Mouse (Mus musculus) CH12.LX (cell line): ENCODE data around the gene Muc3. TPM values are rescaled to one million over a fixed set of nuclear protein-coding genes. Genes with fewer than 3 reads are reported as not detected.

Experiments used
- DNase-seq: peaks from one replicate; pipeline ENCODE4 v3.0.0-alpha.2; 2013; ENCODE audit errors: extremely low read depth
- H3K27ac ChIP-seq: 2 replicates; pipeline ENCODE4 v1.5.1; 2012; ENCODE audit warnings: low read depth, mild to moderate bottlenecking, control low read depth, moderate library complexity; ENCODE audit not compliant: insufficient read depth
- H3K27me3 ChIP-seq: replicated peaks from 2 replicates; pipeline ENCODE3; 2012; ENCODE audit warnings: inconsistent platforms
- H3K36me3 ChIP-seq, 2 experiments: replicated peaks in 1 of 2; 2 replicates each; pipeline versions ENCODE3 to v1.6.1; 2012; ENCODE audit warnings: inconsistent platforms in 1 of 2, low read length in 1 of 2, mild to moderate bottlenecking in 1 of 2, mixed read lengths in 1 of 2, moderate library complexity in 1 of 2; ENCODE audit not compliant: control insufficient read depth in 1 of 2, insufficient read depth in 1 of 2
- H3K4me1 ChIP-seq, 2 experiments: 2 replicates each; pipeline ENCODE4 v1.6.1; 2012; ENCODE audit warnings: inconsistent platforms in 1 of 2, moderate library complexity in 1 of 2; ENCODE audit not compliant: insufficient read depth in 2 of 2, control insufficient read depth in 1 of 2
- H3K4me2 ChIP-seq: 2 replicates; pipeline ENCODE4 v1.6.1; 2012; ENCODE audit warnings: low read depth, mild to moderate bottlenecking, control low read depth; ENCODE audit not compliant: poor library complexity, insufficient read depth, severe bottlenecking
- H3K4me3 ChIP-seq, 3 experiments: fragments of 150-350 bp in 1 of 3; sonication (generic) in 1 of 3; replicated peaks in 1 of 3; 2 replicates each; pipeline versions ENCODE3 to v1.5.1; 2011 to 2012; ENCODE audit warnings: low read depth in 2 of 3, low read length in 2 of 3, mild to moderate bottlenecking in 2 of 3, moderate library complexity in 2 of 3, control low read depth in 1 of 3, improper control_type of control experiment in 1 of 3, inconsistent platforms in 1 of 3, mixed read lengths in 1 of 3; ENCODE audit not compliant: poor library complexity in 1 of 3
- H3K79me2 ChIP-seq: replicated peaks from 2 replicates; pipeline ENCODE4 v1.6.1; 2012; ENCODE audit warnings: mild to moderate bottlenecking, moderate library complexity; ENCODE audit not compliant: control insufficient read depth, poor library complexity, insufficient read depth, severe bottlenecking; ENCODE audit errors: extremely low read depth
- H3K9ac ChIP-seq: 2 replicates; pipeline ENCODE4 v1.6.1; 2012; ENCODE audit warnings: low read depth, mild to moderate bottlenecking, control low read depth, moderate library complexity; ENCODE audit not compliant: insufficient read depth
- H3K9me3 ChIP-seq: replicated peaks from 2 replicates; pipeline ENCODE3; 2012; ENCODE audit warnings: low read length, inconsistent platforms, mixed read lengths
- BHLHE40 ChIP-seq: IDR thresholded peaks from 2 replicates; pipeline ENCODE4 v1.6.1; 2011; ENCODE audit warnings: mild to moderate bottlenecking, low read depth, low read length, improper control_type of control experiment
- CHD1 ChIP-seq: IDR thresholded peaks from 2 replicates; pipeline ENCODE4 v1.6.1; 2012; ENCODE audit warnings: low read depth, low read length, improper control_type of control experiment, inconsistent platforms
- CHD2 ChIP-seq: IDR thresholded peaks from 2 replicates; pipeline ENCODE4 v1.6.1; 2011; ENCODE audit warnings: low read length, improper control_type of control experiment
- E2F4 ChIP-seq: IDR thresholded peaks from 2 replicates; pipeline ENCODE4 v1.6.1; 2011; ENCODE audit warnings: low read depth, low read length, improper control_type of control experiment; ENCODE audit not compliant: insufficient replicate concordance
- ELF1 ChIP-seq: IDR thresholded peaks from 2 replicates; pipeline ENCODE4 v1.6.1; 2014; ENCODE audit warnings: low read depth, mild to moderate bottlenecking, inconsistent platforms, low read length, improper control_type of control experiment
- EP300 ChIP-seq: IDR thresholded peaks from 2 replicates; pipeline ENCODE4 v1.6.1; 2011; ENCODE audit warnings: low read length, improper control_type of control experiment
- ETS1 ChIP-seq: conservative IDR thresholded peaks from 2 replicates; pipeline ENCODE4 v1.6.1; 2012; ENCODE audit warnings: low read depth, mild to moderate bottlenecking, inconsistent platforms, low read length, improper control_type of control experiment, moderate library complexity
- HCFC1 ChIP-seq: IDR thresholded peaks from 2 replicates; pipeline ENCODE4 v1.6.1; 2012; ENCODE audit warnings: low read depth, mild to moderate bottlenecking, inconsistent platforms, low read length, improper control_type of control experiment
- IRF4 ChIP-seq: IDR thresholded peaks from 2 replicates; pipeline ENCODE4 v1.6.1; 2014; ENCODE audit warnings: low read depth, mild to moderate bottlenecking, inconsistent platforms, low read length, improper control_type of control experiment
- JUN ChIP-seq: IDR thresholded peaks from 2 replicates; pipeline ENCODE4 v1.6.1; 2011; ENCODE audit warnings: low read depth, mild to moderate bottlenecking, low read length, improper control_type of control experiment, moderate library complexity; ENCODE audit not compliant: insufficient read depth
- JUND ChIP-seq: conservative IDR thresholded peaks from 2 replicates; pipeline ENCODE4 v1.6.1; 2011; ENCODE audit warnings: low read depth, low read length, improper control_type of control experiment
- KAT2A ChIP-seq: IDR thresholded peaks from 2 replicates; pipeline ENCODE4 v1.6.1; 2012; ENCODE audit warnings: low read length, improper control_type of control experiment, inconsistent platforms; ENCODE audit not compliant: insufficient replicate concordance
- MAX ChIP-seq: IDR thresholded peaks from 2 replicates; pipeline ENCODE4 v1.6.1; 2011; ENCODE audit warnings: low read length, improper control_type of control experiment
- MAZ ChIP-seq: IDR thresholded peaks from 2 replicates; pipeline ENCODE4 v1.6.1; 2012; ENCODE audit warnings: low read depth, mild to moderate bottlenecking, inconsistent platforms, low read length, improper control_type of control experiment, moderate library complexity
- MEF2A ChIP-seq: IDR thresholded peaks from 2 replicates; pipeline ENCODE4 v1.6.1; 2014; ENCODE audit warnings: low read depth, mild to moderate bottlenecking, inconsistent platforms, low read length, improper control_type of control experiment, borderline replicate concordance
- MXI1 ChIP-seq: IDR thresholded peaks from 2 replicates; pipeline ENCODE4 v1.6.1; 2011; ENCODE audit warnings: mild to moderate bottlenecking, low read depth, low read length, improper control_type of control experiment
- NRF1 ChIP-seq: IDR thresholded peaks from 2 replicates; pipeline ENCODE4 v1.6.1; 2014; ENCODE audit warnings: low read depth, mild to moderate bottlenecking, inconsistent platforms, low read length, improper control_type of control experiment, moderate library complexity
- RCOR1 ChIP-seq: conservative IDR thresholded peaks from 2 replicates; pipeline ENCODE4 v1.6.1; 2012; ENCODE audit warnings: low read depth, mild to moderate bottlenecking, inconsistent platforms, low read length, improper control_type of control experiment
- SIN3A ChIP-seq: IDR thresholded peaks from 2 replicates; pipeline ENCODE4 v1.6.1; 2012; ENCODE audit warnings: low read length, improper control_type of control experiment, inconsistent platforms
- SMC3 ChIP-seq: IDR thresholded peaks from 2 replicates; pipeline ENCODE4 v1.6.1; 2011; ENCODE audit warnings: low read depth, low read length, improper control_type of control experiment
- TBP ChIP-seq: conservative IDR thresholded peaks from 2 replicates; pipeline ENCODE4 v1.6.1; 2011; ENCODE audit warnings: low read depth, low read length, improper control_type of control experiment
- TCF12 ChIP-seq: IDR thresholded peaks from 2 replicates; pipeline ENCODE4 v1.6.1; 2014; ENCODE audit warnings: low read depth, mild to moderate bottlenecking, inconsistent platforms, low read length, improper control_type of control experiment
- UBTF ChIP-seq: IDR thresholded peaks from 2 replicates; pipeline ENCODE4 v1.6.1; 2012; ENCODE audit warnings: low read depth, mild to moderate bottlenecking, inconsistent platforms, low read length, improper control_type of control experiment, moderate library complexity
- USF1 ChIP-seq: IDR thresholded peaks from 2 replicates; pipeline ENCODE4 v1.6.1; 2014; ENCODE audit warnings: low read depth, mild to moderate bottlenecking, inconsistent platforms, low read length, improper control_type of control experiment
- ZC3H11A ChIP-seq: IDR thresholded peaks from 2 replicates; pipeline ENCODE4 v1.6.1; 2012; ENCODE audit warnings: low read depth, mild to moderate bottlenecking, inconsistent platforms, low read length, improper control_type of control experiment
- ZKSCAN1 ChIP-seq: IDR thresholded peaks from 2 replicates; pipeline ENCODE4 v1.6.1; 2012; ENCODE audit warnings: low read depth, inconsistent platforms, low read length, improper control_type of control experiment, borderline replicate concordance
- ZMIZ1 ChIP-seq: IDR thresholded peaks from 2 replicates; pipeline ENCODE4 v1.6.1; 2012; ENCODE audit warnings: low read depth, mild to moderate bottlenecking, inconsistent platforms, low read length, improper control_type of control experiment
- ZNF384 ChIP-seq: IDR thresholded peaks from 2 replicates; pipeline ENCODE4 v1.6.1; 2012; ENCODE audit warnings: low read depth, low read length, improper control_type of control experiment, inconsistent platforms
- dilution Hi-C: fragments of 300-500 bp; cut with MboI; formaldehyde crosslinking; loops from 2 replicates; pipeline ENCODE4 v1.14.3; 2020; ENCODE audit warnings: low sequenced_read_pairs; ENCODE audit not compliant: extremely low pct_unique_long_range_greater_than_20kb, extremely low pct_ligation_motif_present
- in situ Hi-C: fragments of 300-500 bp; cut with MboI; formaldehyde crosslinking; loops from 3 replicates; pipeline ENCODE4 v1.14.3; 2019; ENCODE audit warnings: low sequenced_read_pairs, low pct_ligation_motif_present, low pct_unique_long_range_greater_than_20kb, mixed read lengths
- polyA plus RNA-seq: library from polyadenylated mRNA; unstranded; fragments of >175 nt; gene quantifications from 2 replicates; pipeline ENCODE4 v1.2.1, GENCODE M21; 2012; ENCODE audit warnings: low read depth; ENCODE audit not compliant: insufficient read length
- total RNA-seq, 2 experiments: library from RNA; depleted of rRNA; stranded (reverse); fragments of 300-350 nt in 1 of 2; fragments of >200 nt in 1 of 2; gene quantifications; 2 replicates each; pipeline ENCODE4 v1.2.3; 2012 to 2014

Muc3 gene
- total and polyA plus RNA-seq, 3 experiments, result 0.13 TPM; not detected in 2

GRCm38 (mm10) chr5:137116987-137117386, 32.1 kb downstream of the Muc3 start:
- Histone ChIP-seq H3K9me3 (peaks cover 22% of the 10 kb centered on the region), H3K36me3 (peaks cover 29 to 30% of the 10 kb centered on the region in 2 experiments), H3K9ac (no peak overlapping the region), H3K27me3 (no peaks in the 10 kb centered on the region), H3K27ac (peak overlapping the region; percentile 75; the same call in 1 of the 2 replicates), H3K4me1 (peaks cover 10 to 38% of the 10 kb centered on the region in 2 experiments), H3K4me3 (no peak overlapping the region), H3K4me2 (no peak overlapping the region), H3K79me2 (peaks cover 7% of the 10 kb centered on the region)
- TF ChIP-seq ZNF384 (peak; percentile 73), ZC3H11A (no peak)
- in situ Hi-C loops, result loop anchor here (10.0 kb wide), 3 partner anchors 52 to 192 kb away; partner anchors contain the start of gene Vgf
- DNase-seq, result no peak
- dilution Hi-C loops, result no loop called here

DNA sequence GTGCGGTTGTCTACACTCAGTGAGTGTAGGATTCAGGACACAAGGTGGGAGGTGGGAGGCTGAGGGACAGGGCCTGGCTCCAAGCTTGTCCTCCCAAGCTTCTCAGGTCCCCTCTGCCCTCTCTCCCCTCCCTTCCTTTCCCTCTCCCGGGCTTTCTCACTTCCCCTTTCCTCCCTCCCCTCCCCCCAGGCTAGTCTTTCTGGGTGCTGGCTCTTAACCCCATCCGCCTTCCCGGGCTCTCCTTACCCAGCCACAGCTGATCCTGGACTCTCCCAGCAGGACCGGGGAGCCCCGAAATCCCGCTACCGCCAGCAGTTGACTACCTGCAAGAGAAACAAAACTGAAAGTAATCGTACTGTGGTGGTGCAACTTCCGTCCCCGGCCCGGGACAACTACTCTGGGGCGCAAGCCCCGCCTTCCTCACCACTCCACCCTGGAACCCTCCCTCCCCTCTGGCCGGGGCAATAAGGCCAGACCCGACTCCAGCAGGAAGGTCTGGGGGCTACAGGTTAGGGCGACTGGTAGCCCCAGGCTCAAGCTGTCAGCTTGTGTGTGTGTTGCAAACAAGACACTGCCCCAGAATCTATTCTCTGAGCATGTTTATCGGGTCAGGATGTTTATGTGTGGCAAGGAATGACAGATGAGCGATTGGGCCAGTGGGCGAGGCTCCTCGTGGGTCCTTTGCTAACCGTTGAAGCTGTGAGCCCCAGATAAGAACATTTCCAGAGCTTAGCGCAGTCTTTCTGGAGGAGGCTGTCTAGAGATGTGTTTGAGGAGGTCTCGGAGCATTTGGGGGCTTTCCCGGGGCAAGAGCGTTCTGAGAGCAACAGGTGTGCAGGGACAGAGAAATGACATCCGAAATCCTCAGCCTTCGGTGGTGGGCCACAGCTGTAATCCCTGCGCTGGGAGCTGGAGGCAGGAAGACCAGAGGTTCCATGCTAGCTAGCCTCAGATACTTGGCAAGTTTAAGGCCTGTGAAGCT, 33.0 kb downstream of the Muc3 start, which contains the start of gene Trim56:
Trim56 (minus strand) TSS at position 344 of the 982 bp plus-strand sequence.
- peak; percentile 71 for DNase-seq
- Histone ChIP-seq H3K27ac (peak within 1 kb of the TSS; percentile 75), H3K27me3 (no peaks in the 10 kb centered on the region), H3K9ac (peak within 1 kb of the TSS; percentile 91), H3K9me3 (peaks cover 27% of the 10 kb centered on the region), H3K4me1 (peaks cover 5 to 30% of the 10 kb centered on the region in 2 experiments), H3K36me3 (peaks cover 31 to 37% of the 10 kb centered on the region in 2 experiments), H3K4me3 (peak within 1 kb of the TSS; percentile 62 to 83 (median 72)), H3K4me2 (peak within 1 kb of the TSS; percentile 85), H3K79me2 (peaks cover 7% of the 10 kb centered on the region)
- dilution Hi-C loops, result no loop called here
- in situ Hi-C loops, result loop anchor here (10.0 kb wide), 3 partner anchors 51 to 191 kb away; partner anchors contain the start of gene Vgf
- TF ChIP-seq E2F4, result no peak
- peak; percentile 53 for TF ChIP-seq BHLHE40
- peak; percentile 63 for TF ChIP-seq MXI1
- no peak for TF ChIP-seq USF1
- TF ChIP-seq UBTF, result peak; percentile 28; the same call in 1 of the 2 replicates
- TF ChIP-seq ZNF384, result peak; percentile 28; the same call in 1 of the 2 replicates
- TF ChIP-seq TBP, result 0 out of 2 replicates have a peak, but pooled peaks have one; percentile 21
- TF ChIP-seq MAZ, result peak; percentile 64; the same call in 1 of the 2 replicates
- no peak for TF ChIP-seq JUN
- TF ChIP-seq KAT2A, result no peak
- peak; percentile 63; the same call in 1 of the 2 replicates for TF ChIP-seq MEF2A
- peak; percentile 91 for TF ChIP-seq TCF12
- no peak for TF ChIP-seq ZKSCAN1
- TF ChIP-seq ELF1, result peak; percentile 67
- no peak for TF ChIP-seq JUND
- TF ChIP-seq CHD2, result peak; percentile 88
- TF ChIP-seq SIN3A, result peak; percentile 75
- TF ChIP-seq NRF1, result 0 out of 2 replicates have a peak, but pooled peaks have one; percentile 19
- TF ChIP-seq SMC3, result peak; percentile 2; the same call in 1 of the 2 replicates
- TF ChIP-seq HCFC1, result peak; percentile 60
- TF ChIP-seq ETS1, result peak; percentile 69
- TF ChIP-seq ZMIZ1, result no peak; the same call in none of the 2 replicates
- TF ChIP-seq EP300, result peak; percentile 76
- TF ChIP-seq RCOR1, result peak; percentile 68; the same call in 1 of the 2 replicates
- TF ChIP-seq IRF4, result peak; percentile 96
- TF ChIP-seq CHD1, result peak; percentile 52; the same call in 1 of the 2 replicates
- peak; percentile 23; the same call in 1 of the 2 replicates for TF ChIP-seq MAX
